12 mouse cellular contexts compared by ENCODE assay signal in the genomic region with DNA sequence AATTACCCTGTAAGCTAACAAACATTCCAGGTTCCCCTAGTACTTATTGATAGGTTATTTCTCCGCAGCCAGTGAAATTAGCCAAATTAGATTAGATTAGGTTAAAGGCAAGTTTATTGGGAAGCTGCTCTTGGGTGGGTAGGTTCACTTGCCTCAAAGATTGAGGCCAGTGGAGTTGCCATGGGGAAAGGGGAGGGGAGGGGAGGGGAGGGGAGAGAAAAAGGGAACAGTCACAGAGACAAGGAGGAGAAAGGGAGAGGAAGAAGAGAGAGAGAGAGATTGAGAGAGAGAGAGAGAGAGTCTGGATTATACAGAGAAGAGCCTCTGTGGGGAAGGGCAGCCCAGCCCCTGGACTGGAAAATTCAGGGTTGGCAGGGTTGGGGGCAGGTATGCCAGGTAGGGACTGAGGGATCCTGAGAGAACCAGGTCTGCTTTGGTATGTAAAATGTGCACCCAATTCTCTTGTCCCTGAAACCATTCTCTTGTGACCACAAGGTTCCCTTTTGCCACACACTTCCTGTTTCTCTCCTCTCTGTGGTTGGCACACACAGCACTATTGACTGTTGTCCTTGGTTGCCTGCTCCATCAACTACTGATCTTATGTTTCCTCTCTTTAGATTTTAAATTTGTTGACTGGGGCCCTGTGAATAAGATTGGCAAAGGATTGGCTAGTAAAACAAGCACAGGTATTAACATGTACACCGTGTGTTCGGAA. TPM values are rescaled to one million over a fixed set of nuclear protein-coding genes. Genes with fewer than 3 reads are reported as not detected.
DNase-seq lines count a peak whose midpoint lies in the region; ATAC-seq lines count a peak whose summit lies in the region.
"Had no signal": no experiment of that assay in that cellular context is flagged by ENCODE, and none has a peak within 500 bp of the region (broad histone marks: within the 10 kb centered on the region; RNA-seq: fewer than 3 reads in every experiment).

No protein-coding gene starts in this region.

- DNase-seq in heart, adult 11 months, result peak; percentile 94
- DNase-seq in heart, postnatal 25 days (ENCODE audit: low spot score), result no peak
- DNase-seq in spleen, postnatal 36 days (ENCODE audit: low spot score in 2 of 2), result peak; percentile 58 to 61
- no peak for DNase-seq in spleen, adult 12 weeks (ENCODE audit: low spot score)
- DNase-seq in skeletal muscle tissue, adult 2 months (ENCODE audit: low read depth, low spot score), result peak; percentile 40
- DNase-seq in gastrocnemius, adult 8-10 months (ENCODE audit: low spot score in 2 of 2), result no peak
- no peak for DNase-seq in cerebellum, postnatal 14 days
- DNase-seq: adrenal gland, postnatal 25 days; kidney, postnatal 14 days had no signal

- peak; percentile 98 for ATAC-seq in hematopoietic stem cell, adult 5-6 weeks (replicated peaks in 1 of 2; ENCODE audit: insufficient read depth in 1 of 2, low FRiP score in 2 of 2, low TSS enrichment in 1 of 2, low read depth in 1 of 2, poor library complexity in 2 of 2, severe bottlenecking in 2 of 2)
- ATAC-seq: hindbrain, postnatal 0 days; midbrain, embryonic 16.5 days had no signal

- intact Hi-C loops in heart, postnatal 25 days (cut with DNase I), result no loop called here

RNA-seq across cellular contexts. Expression of gene Selenop, which starts 34.4 kb away (rescaled TPM):
- 100 to 1,000 TPM; 344 to 347 TPM for total RNA-seq in heart, postnatal 25 days (2021)
- 173 and 184 TPM in 2 replicates for total RNA-seq in hematopoietic stem cell, adult 5-6 weeks (2017)
- 100 to 1,000 TPM in 3 of 4 experiments, 10 to 100 TPM in 1; 93.9 to 142 (median 125) TPM for total RNA-seq in gastrocnemius, adult 8-10 months (2022)

Comparison
In these comparisons a context has a peak if more than half of its experiments do, and no peak if none do; other contexts are left out.
1. DNase-seq: peak in heart, adult 11 months (single experiment), spleen, postnatal 36 days (2 of 2) and skeletal muscle tissue, adult 2 months (single experiment); none in heart, postnatal 25 days (single experiment), spleen, adult 12 weeks (single experiment), gastrocnemius, adult 8-10 months (0 of 2) and cerebellum, postnatal 14 days (0 of 2).